Mouse (Mus musculus) neural tube, embryonic 11.5 days (tissue): ENCODE results near the gene Wdr1. TPM values are rescaled to one million over a fixed set of nuclear protein-coding genes. Genes with fewer than 3 reads are reported as not detected.
A peak's percentile ranks its signal among the peaks of the same experiment; 100 is the strongest.

Source experiments
- ATAC-seq: fragments of 200-750 bp; cut with Nextera tagmentation; 2 replicates; pipeline ENCODE4 v1.8.0; 2017; ENCODE audit warnings: moderate number of reproducible peaks, mild to moderate bottlenecking, moderate TSS enrichment, moderate library complexity; ENCODE audit not compliant: insufficient read depth, low FRiP score, low TSS enrichment
- DNase-seq: peaks from one replicate; pipeline ENCODE4 v3.0.0-alpha.2; 2015; ENCODE audit warnings: low spot score
- H3K27ac ChIP-seq: fragments of 300-500 bp; sonication (generic); 2 replicates; pipeline ENCODE4 v1.5.1; 2014; ENCODE audit warnings: low read depth, mild to moderate bottlenecking, low read length
- H3K27me3 ChIP-seq: fragments of 300-500 bp; sonication (generic); 2 replicates; pipeline ENCODE4 v1.6.1; 2014; ENCODE audit warnings: mild to moderate bottlenecking, low read length, mixed read lengths; ENCODE audit not compliant: control insufficient read depth, insufficient read depth
- H3K36me3 ChIP-seq: fragments of 300-500 bp; sonication (generic); 2 replicates; pipeline ENCODE4 v1.6.1; 2014; ENCODE audit warnings: mild to moderate bottlenecking, low read length, moderate library complexity, mixed read lengths; ENCODE audit not compliant: control insufficient read depth, insufficient read depth
- H3K4me1 ChIP-seq: fragments of 300-500 bp; sonication (generic); 2 replicates; pipeline ENCODE4 v1.6.1; 2014; ENCODE audit warnings: low read length, mixed read lengths; ENCODE audit not compliant: control insufficient read depth, insufficient read depth
- H3K4me2 ChIP-seq: fragments of 300-500 bp; sonication (generic); 2 replicates; pipeline ENCODE4 v1.6.1; 2014; ENCODE audit warnings: low read depth, mild to moderate bottlenecking, moderate library complexity
- H3K4me3 ChIP-seq: fragments of 300-500 bp; sonication (generic); 2 replicates; pipeline ENCODE4 v1.5.1; 2014; ENCODE audit warnings: low read depth, low read length
- H3K9ac ChIP-seq: fragments of 300-500 bp; sonication (generic); 2 replicates; pipeline ENCODE4 v1.6.1; 2014; ENCODE audit warnings: mild to moderate bottlenecking, low read length
- H3K9me3 ChIP-seq: fragments of 300-500 bp; sonication (generic); 2 replicates; pipeline ENCODE4 v1.6.1; 2016; ENCODE audit warnings: low read length; ENCODE audit not compliant: control insufficient read depth
- WGBS: fragments of 180-500 bp; shearing (Covaris S2); extraction: QIAGEN DNeasy Blood & Tissue Kit; methylation state at CpG from one replicate; pipeline ENCODE4 v1.1.7; 2014; 5-methylcytosine and 5-hydroxymethylcytosine counted together
- polyA plus RNA-seq: library from polyadenylated mRNA; unstranded; fragments of >200 nt; fragmentation: Nextera tagmentation; extraction: Ambion mirVana; gene quantifications from 2 replicates; pipeline ENCODE4 v1.2.1, GENCODE M21; 2014

Wdr1 gene
- polyA plus RNA-seq, 1 experiment from 2014 or later: 170 TPM

DNA sequence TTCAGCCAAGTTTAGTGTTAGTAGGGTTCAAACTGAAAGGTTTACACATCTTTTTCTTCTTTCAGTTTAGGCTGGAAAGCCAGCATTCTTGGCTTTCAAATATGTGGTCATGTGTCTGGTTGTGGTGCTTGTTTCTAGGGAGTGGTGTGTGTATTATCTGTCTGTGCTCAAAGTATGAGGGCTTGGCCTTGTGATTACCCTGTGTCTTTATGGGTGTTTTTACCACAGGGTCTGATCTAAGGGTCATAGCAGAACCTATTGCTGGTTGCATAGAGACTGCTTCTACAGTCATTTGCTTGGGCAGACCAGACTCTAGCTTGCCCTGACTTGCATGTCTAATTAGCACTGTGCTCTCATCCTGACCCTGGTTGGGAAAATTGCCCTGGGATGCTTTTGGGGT lies 5.6 kb upstream of the Wdr1 start:
- no peaks in the 10 kb centered on the region for H3K36me3 ChIP-seq
- no peaks in the 10 kb centered on the region for H3K9me3 ChIP-seq
- no peak overlapping the region for H3K4me3 ChIP-seq
- no peak for DNase-seq
- H3K9ac ChIP-seq: no peak overlapping the region
- H3K27ac ChIP-seq: no peak overlapping the region
- no peak for ATAC-seq
- H3K4me1 ChIP-seq: no peaks in the 10 kb centered on the region
- no peak overlapping the region for H3K4me2 ChIP-seq
- no peaks in the 10 kb centered on the region for H3K27me3 ChIP-seq

DNA sequence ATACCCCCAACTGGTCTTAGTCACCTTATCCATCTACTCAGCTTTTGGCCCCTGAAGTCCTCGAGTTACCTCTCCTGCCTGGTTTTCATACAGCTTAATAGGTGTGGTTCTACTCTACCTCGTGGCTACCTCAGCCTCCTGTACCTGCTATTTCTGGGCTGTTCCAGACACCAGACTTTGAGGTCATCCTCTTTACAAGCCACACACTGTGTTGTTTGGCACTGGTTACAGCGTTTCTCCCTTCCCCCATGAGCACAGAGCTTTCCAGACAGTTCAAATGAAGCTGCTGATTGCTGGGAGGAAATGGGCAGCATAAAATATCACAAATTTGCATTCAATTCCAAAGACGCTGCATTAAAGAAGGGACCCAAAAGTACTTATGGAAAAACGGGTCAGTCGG lies 1.8 kb upstream of the Wdr1 start:
- H3K27ac ChIP-seq: no peak overlapping the region
- no peaks in the 10 kb centered on the region for H3K9me3 ChIP-seq
- no peaks in the 10 kb centered on the region for H3K36me3 ChIP-seq
- H3K4me1 ChIP-seq: peaks cover 14% of the 10 kb centered on the region
- ATAC-seq (no peak), DNase-seq (no peak)
- no peak overlapping the region for H3K9ac ChIP-seq
- WGBS: 82% methylated on average over 6 of the region's 6 CpGs
- no peak overlapping the region for H3K4me2 ChIP-seq
- H3K4me3 ChIP-seq: no peak overlapping the region
- H3K27me3 ChIP-seq: no peaks in the 10 kb centered on the region

DNA sequence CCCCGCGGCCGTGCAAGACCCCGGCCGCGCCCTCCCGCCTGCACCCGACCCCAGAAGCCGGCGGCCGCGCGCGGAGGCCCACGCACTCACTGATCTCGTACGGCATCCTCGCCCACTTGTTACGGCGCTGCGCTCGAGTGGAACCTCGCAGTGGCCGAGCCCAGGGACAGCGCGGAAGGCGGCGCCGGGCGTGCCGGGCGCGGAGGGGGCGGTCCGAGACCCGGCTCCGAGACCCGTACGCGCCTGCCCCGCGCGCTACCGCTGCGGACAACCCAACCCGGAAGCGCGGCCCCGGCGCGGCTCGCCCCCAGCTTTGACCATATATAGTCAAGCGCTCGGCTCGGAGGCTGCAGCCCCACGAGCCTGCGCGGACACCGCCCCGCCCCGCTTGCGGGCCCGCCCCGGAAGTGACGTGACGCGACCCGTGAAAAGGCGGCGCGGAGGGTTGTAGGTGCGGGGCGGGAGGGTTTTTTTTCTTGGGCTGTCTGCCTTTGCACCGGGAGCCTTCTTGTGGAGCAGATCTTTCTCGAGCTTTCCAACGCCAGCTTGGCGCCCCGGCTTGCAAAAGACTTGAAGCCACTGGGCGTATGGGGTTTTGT lies 1.5 kb downstream of the Wdr1 start:
- peaks cover 4% of the 10 kb centered on the region; the same call in 1 of the 2 replicates for H3K36me3 ChIP-seq
- peak overlapping the region; percentile 86 for H3K9ac ChIP-seq
- H3K9me3 ChIP-seq: no peaks in the 10 kb centered on the region
- WGBS: under 1% methylated on average over 61 of the region's 79 CpGs
- peak overlapping the region; percentile 96 for H3K4me3 ChIP-seq
- ATAC-seq: peak; percentile 97
- peak overlapping the region; percentile 81 for H3K27ac ChIP-seq
- peak; percentile 99 for DNase-seq
- H3K4me1 ChIP-seq: peaks cover 16% of the 10 kb centered on the region
- no peaks in the 10 kb centered on the region for H3K27me3 ChIP-seq
- H3K4me2 ChIP-seq: peak overlapping the region; percentile 82

DNA sequence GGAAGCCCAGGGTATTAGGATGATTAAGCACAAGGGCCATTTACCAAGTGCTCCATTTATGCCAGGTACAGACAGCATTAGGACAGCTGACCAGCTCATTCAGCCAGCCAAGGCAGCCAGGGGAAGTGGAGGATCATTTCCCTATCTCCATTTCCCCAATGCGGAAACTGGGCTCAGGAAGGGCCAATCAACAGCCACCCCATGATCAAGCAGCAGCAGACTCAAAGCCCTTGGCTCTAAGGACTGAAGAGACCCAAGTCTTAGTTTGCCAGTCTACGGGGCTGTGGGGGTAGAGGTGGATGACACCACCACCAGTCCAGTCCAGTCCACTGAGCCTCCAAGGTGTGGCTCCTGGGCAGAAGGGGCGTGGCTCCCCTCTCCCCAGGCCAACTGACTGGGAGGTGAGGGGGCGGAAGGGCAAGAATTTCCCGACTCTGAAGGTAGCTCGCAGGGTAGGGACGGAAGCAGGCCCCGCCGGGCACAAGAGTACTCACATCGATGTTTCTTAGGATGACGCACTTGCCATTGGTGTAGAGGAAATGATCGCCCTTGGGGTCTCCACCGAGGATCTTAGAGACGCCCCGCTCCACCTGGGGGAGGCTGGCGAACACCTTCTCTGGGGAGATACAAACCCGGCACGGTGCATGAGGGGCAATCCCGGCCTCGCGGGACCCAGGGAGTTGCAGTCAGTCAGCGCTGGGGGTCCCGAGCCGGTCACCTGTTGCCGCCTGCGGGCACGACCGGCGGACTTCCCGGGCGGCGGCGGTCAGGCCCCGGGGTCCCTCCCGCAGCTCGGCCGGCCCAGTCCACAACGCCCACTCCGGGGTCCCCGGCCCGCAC lies 2.2 kb downstream of the Wdr1 start:
- Histone ChIP-seq H3K4me2 (peak overlapping the region; percentile 82), H3K36me3 (peaks cover 5% of the 10 kb centered on the region; the same call in 1 of the 2 replicates), H3K9me3 (no peaks in the 10 kb centered on the region), H3K27ac (peak overlapping the region; percentile 81), H3K4me3 (peak overlapping the region; percentile 96), H3K27me3 (no peaks in the 10 kb centered on the region), H3K4me1 (peaks cover 16% of the 10 kb centered on the region), H3K9ac (peak overlapping the region; percentile 86)
- 1% methylated on average over 36 of the region's 41 CpGs for WGBS
- ATAC-seq (peak; percentile 48), DNase-seq (peak; percentile 42)

DNA sequence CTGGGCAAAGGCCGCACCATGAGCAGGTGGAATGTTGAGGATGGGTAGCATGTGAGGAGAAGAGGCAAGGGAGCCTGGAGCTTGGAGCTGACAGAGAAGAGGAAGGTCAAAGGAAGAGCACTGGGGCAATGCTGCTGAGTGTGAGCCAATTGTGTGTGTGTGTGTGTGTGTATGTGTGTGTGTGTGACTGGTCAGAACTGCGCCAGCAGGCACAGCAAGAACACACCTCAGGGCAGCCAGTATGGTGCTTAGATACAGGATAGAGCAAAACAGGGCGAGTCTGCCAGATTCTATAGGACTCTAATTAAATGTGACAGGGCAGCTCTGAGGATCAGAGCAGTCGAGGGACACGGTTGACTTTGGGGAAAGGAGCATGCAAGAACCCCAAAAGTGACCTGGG lies 4.2 kb downstream of the Wdr1 start:
- Histone ChIP-seq H3K9ac (no peak overlapping the region), H3K4me2 (no peak overlapping the region), H3K4me3 (no peak overlapping the region), H3K4me1 (peaks cover 16% of the 10 kb centered on the region), H3K27me3 (no peaks in the 10 kb centered on the region), H3K27ac (no peak overlapping the region), H3K36me3 (peaks cover 6% of the 10 kb centered on the region; the same call in 1 of the 2 replicates), H3K9me3 (no peaks in the 10 kb centered on the region)
- ATAC-seq (no peak), DNase-seq (no peak)
- 89% methylated on average over 5 of the region's 5 CpGs for WGBS

- H3K27ac ChIP-seq: no peak overlapping the region
- H3K4me3 ChIP-seq: no peak overlapping the region
- no peaks in the 10 kb centered on the region for H3K27me3 ChIP-seq
- no peak overlapping the region for H3K9ac ChIP-seq
- no peak overlapping the region for H3K4me2 ChIP-seq
- WGBS: 95% methylated on average over 4 of the region's 4 CpGs
- DNase-seq: no peak
- H3K9me3 ChIP-seq: no peaks in the 10 kb centered on the region
- peaks cover 16% of the 10 kb centered on the region for H3K4me1 ChIP-seq
- H3K36me3 ChIP-seq: peaks cover 6% of the 10 kb centered on the region; the same call in 1 of the 2 replicates
- no peak for ATAC-seq
These were observed 5.2 kb downstream of the Wdr1 start for GRCm38 (mm10) chr5:38557811-38558210.

GRCm38 (mm10) chr5:38556406-38556805 lies 6.6 kb downstream of the Wdr1 start:
- Histone ChIP-seq H3K9me3 (no peaks in the 10 kb centered on the region), H3K4me3 (no peak overlapping the region), H3K4me2 (no peak overlapping the region), H3K4me1 (peaks cover 10% of the 10 kb centered on the region; the same call in 1 of the 2 replicates), H3K36me3 (peaks cover 6% of the 10 kb centered on the region; the same call in 1 of the 2 replicates), H3K9ac (no peak overlapping the region), H3K27ac (no peak overlapping the region), H3K27me3 (no peaks in the 10 kb centered on the region)
- no peak for DNase-seq
- WGBS: 89% methylated on average over 3 of the region's 3 CpGs
- no peak for ATAC-seq

GRCm38 (mm10) chr5:38553953-38554352 lies 9.1 kb downstream of the Wdr1 start:
- WGBS: 40% methylated on average over 3 of the region's 3 CpGs
- no peak overlapping the region for H3K4me2 ChIP-seq
- H3K27ac ChIP-seq: no peak overlapping the region
- no peaks in the 10 kb centered on the region for H3K4me1 ChIP-seq
- no peak overlapping the region for H3K4me3 ChIP-seq
- H3K9ac ChIP-seq: no peak overlapping the region
- no peaks in the 10 kb centered on the region for H3K9me3 ChIP-seq
- H3K36me3 ChIP-seq: peaks cover 11% of the 10 kb centered on the region
- no peaks in the 10 kb centered on the region for H3K27me3 ChIP-seq
- ATAC-seq: no peak
- no peak for DNase-seq

GRCm38 (mm10) chr5:38553491-38553890 lies 9.5 kb downstream of the Wdr1 start:
- 94% methylated on average over 4 of the region's 4 CpGs for WGBS
- H3K36me3 ChIP-seq: peaks cover 13% of the 10 kb centered on the region

More at GRCm38 (mm10) chr5:38553491-38553890, 9.5 kb downstream of the Wdr1 start:
- no peak overlapping the region for H3K27ac ChIP-seq
- no peaks in the 10 kb centered on the region for H3K9me3 ChIP-seq
- no peak overlapping the region for H3K9ac ChIP-seq
- ATAC-seq (no peak), DNase-seq (no peak)
- no peak overlapping the region for H3K4me2 ChIP-seq
- H3K4me1 ChIP-seq: no peaks in the 10 kb centered on the region
- H3K4me3 ChIP-seq: no peak overlapping the region
- no peaks in the 10 kb centered on the region for H3K27me3 ChIP-seq
